Mouse (Mus musculus): Measurements from ENCODE around the gene Cyp2r1. TPM values are rescaled to one million over a fixed set of nuclear protein-coding genes. Genes with fewer than 3 reads are reported as not detected.

Gene Cyp2r1
- polyA plus RNA-seq, 1 experiment from 2014 or later = 0.76 TPM

- Histone ChIP-seq H3K9ac (replicated peaks; ENCODE audit: low read depth, low read length) (no peak overlapping the region), H3K9me3 (ENCODE audit: control insufficient read depth, low read length) (no peaks in the 10 kb centered on the region), H3K36me3 (ENCODE audit: control insufficient read depth, insufficient read depth) (no peaks in the 10 kb centered on the region), H3K27ac (ENCODE audit: low read length) (no peak overlapping the region), H3K4me3 (replicated peaks; ENCODE audit: low read length) (no peak overlapping the region), H3K4me1 (replicated peaks; ENCODE audit: control insufficient read depth, insufficient read depth, low read length) (no peaks in the 10 kb centered on the region), H3K27me3 (replicated peaks; ENCODE audit: control insufficient read depth, insufficient read depth, low read length) (no peaks in the 10 kb centered on the region), H3K4me2 (ENCODE audit: low read length) (no peak overlapping the region)
- WGBS = 86% methylated on average over 1 of the region's 1 CpGs
- ATAC-seq = no peak
Observed at GRCm38 (mm10) chr7:114526245-114526644, 36.5 kb downstream of the Cyp2r1 start.

- ATAC-seq = no peak
- H3K9ac ChIP-seq (replicated peaks; ENCODE audit: low read depth, low read length) = no peak overlapping the region
- 94% methylated on average over 1 of the region's 1 CpGs for WGBS
- H3K4me1 ChIP-seq (replicated peaks; ENCODE audit: control insufficient read depth, insufficient read depth, low read length) = no peaks in the 10 kb centered on the region
- no peaks in the 10 kb centered on the region for H3K27me3 ChIP-seq (replicated peaks; ENCODE audit: control insufficient read depth, insufficient read depth, low read length)
- H3K4me2 ChIP-seq (ENCODE audit: low read length) = no peak overlapping the region
- no peaks in the 10 kb centered on the region for H3K36me3 ChIP-seq (ENCODE audit: control insufficient read depth, insufficient read depth)
- no peak overlapping the region for H3K27ac ChIP-seq (ENCODE audit: low read length)
- H3K4me3 ChIP-seq (replicated peaks; ENCODE audit: low read length) = no peak overlapping the region
- H3K9me3 ChIP-seq (ENCODE audit: control insufficient read depth, low read length) = no peaks in the 10 kb centered on the region
Observed at GRCm38 (mm10) chr7:114520122-114520521, 42.6 kb downstream of the Cyp2r1 start.

GRCm38 (mm10) chr7:114508879-114509278, 53.9 kb downstream of the Cyp2r1 start:
- Histone ChIP-seq H3K9me3 (ENCODE audit: control insufficient read depth, low read length) (no peaks in the 10 kb centered on the region), H3K9ac (replicated peaks; ENCODE audit: low read depth, low read length) (no peak overlapping the region), H3K4me2 (ENCODE audit: low read length) (no peak overlapping the region), H3K27ac (ENCODE audit: low read length) (no peak overlapping the region), H3K4me3 (replicated peaks; ENCODE audit: low read length) (no peak overlapping the region), H3K4me1 (replicated peaks; ENCODE audit: control insufficient read depth, insufficient read depth, low read length) (no peaks in the 10 kb centered on the region), H3K36me3 (ENCODE audit: control insufficient read depth, insufficient read depth) (no peaks in the 10 kb centered on the region), H3K27me3 (replicated peaks; ENCODE audit: control insufficient read depth, insufficient read depth, low read length) (no peaks in the 10 kb centered on the region)
- 93% methylated on average over 2 of the region's 2 CpGs for WGBS
- no peak for ATAC-seq

Other genes with a start within 250 kb of the Cyp2r1 start
- gene Pde3b, start 147.7 kb downstream of the Cyp2r1 start, polyA plus RNA-seq (2015; fragmentation: Nextera tagmentation; extraction: Ambion mirVana) = 3.9 and 4.5 TPM in 2 replicates
- gene Calca, start 73.4 kb upstream of the Cyp2r1 start, polyA plus RNA-seq (2015; fragmentation: Nextera tagmentation; extraction: Ambion mirVana) = 1.2 and 1.5 TPM in 2 replicates
- not detected in 2 replicates for gene Calcb, start 155.7 kb upstream of the Cyp2r1 start, polyA plus RNA-seq (2015; fragmentation: Nextera tagmentation; extraction: Ambion mirVana)
- 1.1 and 1.2 TPM in 2 replicates for gene Insc, start 180.7 kb upstream of the Cyp2r1 start, polyA plus RNA-seq (2015; fragmentation: Nextera tagmentation; extraction: Ambion mirVana)